Mouse (Mus musculus) liver, embryonic 14.5 days (tissue): ENCODE results near the gene Unc13d. TPM values are rescaled to one million over a fixed set of nuclear protein-coding genes. Genes with fewer than 3 reads are reported as not detected.

Experiments used
- ATAC-seq: fragments of 200-750 bp; cut with Nextera tagmentation; 2 replicates; pipeline ENCODE4 v1.8.0; 2017; ENCODE audit warnings: moderate number of reproducible peaks, mild to moderate bottlenecking, moderate library complexity; ENCODE audit not compliant: insufficient read depth
- DNase-seq, 3 experiments: peaks; one replicate each; pipeline ENCODE4 v3.0.0-alpha.2; 2012 to 2013; ENCODE audit warnings: low read depth in 3 of 3, low spot score in 3 of 3
- H3K27ac ChIP-seq: fragments of 300-500 bp; sonication (generic); 2 replicates; pipeline ENCODE4 v1.5.1; 2014; ENCODE audit warnings: moderate library complexity, mild to moderate bottlenecking, control low read depth, inconsistent platforms
- H3K27me3 ChIP-seq: fragments of 300-500 bp; sonication (generic); 2 replicates; pipeline ENCODE4 v1.6.1; 2014; ENCODE audit warnings: mild to moderate bottlenecking, low read length, moderate library complexity; ENCODE audit not compliant: control insufficient read depth, insufficient read depth
- H3K36me3 ChIP-seq: fragments of 300-500 bp; sonication (generic); replicated peaks from 2 replicates; pipeline ENCODE4 v1.6.1; 2014; ENCODE audit warnings: low read depth; ENCODE audit not compliant: control insufficient read depth, insufficient read depth
- H3K4me1 ChIP-seq, 2 experiments: fragments of 200-500 bp in 1 of 2; fragments of 300-500 bp in 1 of 2; sonication (generic) in 1 of 2; replicated peaks; 2 replicates each; pipeline ENCODE4 v1.6.1; 2012 to 2014; ENCODE audit warnings: antibody characterized with exemption in 1 of 2, inconsistent platforms in 1 of 2, low read length in 1 of 2; ENCODE audit not compliant: control insufficient read depth in 2 of 2, insufficient read depth in 2 of 2
- H3K4me2 ChIP-seq: fragments of 300-500 bp; sonication (generic); 2 replicates; pipeline ENCODE4 v1.6.1; 2014; ENCODE audit warnings: low read depth, mild to moderate bottlenecking, control low read depth, moderate library complexity
- H3K4me3 ChIP-seq, 2 experiments: fragments of 200-500 bp in 1 of 2; fragments of 300-500 bp in 1 of 2; sonication (generic) in 1 of 2; 2 replicates each; pipeline ENCODE4 v1.5.1; 2012 to 2014; ENCODE audit warnings: low read depth in 2 of 2, low read length in 2 of 2, mild to moderate bottlenecking in 2 of 2, control low read depth in 1 of 2, inconsistent platforms in 1 of 2, moderate library complexity in 1 of 2; ENCODE audit not compliant: insufficient read depth in 1 of 2
- H3K9ac ChIP-seq: fragments of 300-500 bp; sonication (generic); replicated peaks from 2 replicates; pipeline ENCODE4 v1.6.1; 2014; ENCODE audit warnings: mild to moderate bottlenecking, control low read depth, moderate library complexity
- H3K9me3 ChIP-seq: fragments of 300-500 bp; sonication (generic); 2 replicates; pipeline ENCODE4 v1.6.1; 2016; ENCODE audit warnings: low read length, mixed read lengths; ENCODE audit not compliant: control insufficient read depth
- CTCF ChIP-seq: IDR thresholded peaks from 2 replicates; pipeline ENCODE4 v1.5.1; 2016; ENCODE audit warnings: antibody characterized with exemption, low read depth, control low read depth
- EP300 ChIP-seq: IDR thresholded peaks from 2 replicates; pipeline ENCODE4 v1.6.1; 2016; ENCODE audit warnings: antibody characterized with exemption, low read depth
- WGBS: fragments of 180-500 bp; shearing (Covaris S2); extraction: QIAGEN DNeasy Blood & Tissue Kit; methylation state at CpG from one replicate; pipeline ENCODE4 v1.1.7; 2014; ENCODE audit not compliant: insufficient replicate concordance; 5-methylcytosine and 5-hydroxymethylcytosine counted together
- polyA plus RNA-seq, 2 experiments: library from polyadenylated mRNA; depleted of rRNA in 1 of 2; stranded (reverse) in 1 of 2; unstranded in 1 of 2; fragments of >200 nt; fragmentation: Nextera tagmentation in 1 of 2; extraction: Ambion mirVana in 1 of 2; gene quantifications; 2 replicates each; pipeline versions ENCODE4 v1.2.1 to v1.2.3; 2012 to 2014

The Unc13d gene
- polyA plus RNA-seq, 2 experiments: 16.8 to 18.7 TPM

DNA sequence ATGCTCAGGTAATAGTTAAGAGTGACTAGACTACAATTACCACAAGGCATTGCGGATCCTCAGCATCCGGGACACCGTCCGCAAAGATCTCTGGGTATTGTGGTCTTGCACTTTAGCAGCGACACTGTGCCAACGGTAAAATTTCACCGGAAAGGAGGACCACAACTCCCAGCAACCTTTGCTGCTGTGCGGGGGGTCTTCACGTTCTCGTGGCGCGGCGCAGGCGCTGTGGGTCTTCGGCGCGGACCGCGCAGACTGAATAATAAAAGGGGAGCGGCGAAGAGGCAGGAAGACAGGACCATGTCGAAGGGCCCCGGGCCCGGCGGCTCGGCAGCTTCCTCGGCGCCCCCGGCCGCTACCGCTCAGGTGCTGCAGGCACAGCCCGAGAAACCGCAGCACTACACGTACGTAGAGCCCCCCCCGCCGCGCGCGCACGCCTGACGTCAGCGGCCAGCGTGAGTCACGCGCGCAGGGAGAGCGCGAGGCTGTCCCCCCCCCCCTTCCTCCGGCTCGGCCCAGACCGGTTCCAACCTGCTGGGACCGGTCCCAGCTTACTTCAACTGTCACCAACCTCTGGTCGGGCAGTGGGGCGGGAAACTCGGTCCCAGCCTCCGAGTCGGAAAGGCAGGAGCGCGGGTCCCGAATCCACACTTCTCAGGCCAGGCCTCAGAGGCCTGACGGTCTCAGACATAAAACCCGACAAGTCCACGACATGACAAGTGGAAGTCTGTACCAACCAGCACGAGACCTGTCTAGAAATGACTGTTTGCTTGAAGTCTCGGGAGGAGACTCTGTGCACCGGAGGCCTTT lies 47.5 kb downstream of the Unc13d start, which contains the start of gene Unk:
Unk (plus strand) TSS at position 235 of the 810 bp plus-strand sequence.
- Histone ChIP-seq H3K9ac (peak within 1 kb of the TSS; percentile 100), H3K36me3 (no peaks in the 10 kb centered on the region; the same call in 1 of the 2 replicates), H3K9me3 (no peaks in the 10 kb centered on the region), H3K27ac (peak within 1 kb of the TSS; percentile 97), H3K4me3 (peak within 1 kb of the TSS; percentile 71 to 85), H3K4me2 (peak within 1 kb of the TSS; percentile 100), H3K4me1 (peaks cover 10 to 30% of the 10 kb centered on the region in 2 experiments), H3K27me3 (no peaks in the 10 kb centered on the region)
- peak; percentile 92 for ATAC-seq
- peak; percentile 95 to 96 (median 96) for DNase-seq
- TF ChIP-seq CTCF (no peak), EP300 (peak; percentile 92)
- WGBS: under 1% methylated on average over 64 of the region's 67 CpGs

DNA sequence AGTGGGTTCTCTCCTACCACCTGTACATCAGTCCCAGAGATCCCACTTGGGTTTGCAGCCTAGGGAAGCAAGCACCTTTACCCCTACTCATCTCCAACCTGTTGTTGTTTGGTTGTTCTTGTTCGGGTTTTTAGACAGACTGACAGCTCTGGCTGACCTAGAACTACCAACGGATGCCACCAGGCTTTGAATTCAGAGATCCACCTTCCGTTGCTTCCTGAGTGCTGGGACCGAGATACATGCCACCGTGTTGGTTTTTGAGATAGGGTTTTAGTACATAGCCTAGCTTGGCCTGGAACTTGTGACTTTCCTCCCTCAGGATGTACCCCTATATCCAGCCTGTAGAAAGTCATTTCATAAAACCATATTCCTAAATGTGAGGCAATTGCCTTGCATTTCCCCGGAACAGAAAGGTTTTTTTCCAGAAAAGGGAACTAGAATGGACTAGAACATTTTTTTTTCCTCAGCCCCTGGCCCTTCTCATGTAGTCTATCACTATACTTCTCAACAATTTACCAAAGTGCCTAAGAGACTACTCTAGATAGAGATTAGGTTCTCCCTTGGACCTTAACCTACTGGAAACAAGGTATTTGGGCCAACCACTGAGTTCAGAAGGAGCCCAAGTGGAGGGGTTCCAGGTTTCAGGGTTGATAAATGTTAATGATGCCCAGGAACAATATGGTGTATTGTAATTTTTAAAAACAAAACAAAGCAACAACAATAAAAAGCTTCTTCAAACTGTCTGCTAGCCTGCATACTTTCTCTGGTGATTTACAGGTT lies 48.5 kb downstream of the Unc13d start:
- Histone ChIP-seq H3K9me3 (no peaks in the 10 kb centered on the region), H3K9ac (peak overlapping the region; percentile 100), H3K4me3 (peak overlapping the region; percentile 71 to 85), H3K27ac (peak overlapping the region; percentile 97), H3K27me3 (no peaks in the 10 kb centered on the region), H3K4me1 (peaks cover 13 to 33% of the 10 kb centered on the region in 2 experiments), H3K4me2 (peak overlapping the region; percentile 100), H3K36me3 (no peaks in the 10 kb centered on the region; the same call in 1 of the 2 replicates)
- WGBS: 52% methylated on average over 6 of the region's 6 CpGs
- no peak for TF ChIP-seq EP300
- no peak for TF ChIP-seq CTCF
- ATAC-seq: no peak
- DNase-seq: no peak

DNA sequence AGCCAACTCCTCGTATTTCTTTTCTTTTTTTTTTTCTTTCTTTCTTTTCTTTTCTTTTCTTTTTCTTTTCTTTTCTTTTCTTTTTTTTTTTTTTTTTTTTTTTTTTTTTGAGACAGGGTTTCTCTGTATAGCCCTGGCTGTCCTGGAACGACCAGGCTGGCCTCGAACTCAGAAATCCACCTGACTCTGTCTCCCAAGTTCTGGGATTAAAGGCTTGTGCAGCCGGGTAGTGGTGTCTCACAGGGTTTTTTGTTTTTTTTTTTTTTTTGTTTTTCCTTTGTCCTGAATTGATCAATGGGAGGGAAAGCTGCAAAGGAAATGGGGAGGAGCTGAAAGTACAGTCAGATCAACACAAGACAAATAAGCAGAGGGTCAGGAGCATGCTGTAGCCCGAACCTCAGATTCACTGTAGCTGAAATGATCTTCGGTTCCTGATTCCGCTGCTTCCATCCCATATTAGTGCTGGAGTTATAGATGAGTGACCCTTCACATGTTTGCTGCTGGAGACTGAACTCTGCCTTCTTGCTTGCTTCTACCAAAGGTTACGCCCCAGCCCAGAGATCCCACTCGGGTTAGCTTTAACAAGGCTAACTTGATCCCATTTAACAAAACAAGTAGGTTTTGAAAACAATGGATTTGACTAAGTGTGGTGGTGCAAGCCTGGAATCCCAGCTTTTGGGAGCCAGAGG lies 49.4 kb downstream of the Unc13d start:
- 71% methylated on average over 9 of the region's 9 CpGs for WGBS
- DNase-seq: no peak
- peaks cover 3% of the 10 kb centered on the region for H3K36me3 ChIP-seq
- H3K4me3 ChIP-seq: no peak overlapping the region
- H3K9ac ChIP-seq: 0 out of 2 replicates have a peak overlapping the region, but pooled peaks have one; percentile 18
- 0 out of 2 replicates have a peak overlapping the region, but pooled peaks have one; percentile 11 for H3K4me2 ChIP-seq
- 0 out of 2 replicates have a peak overlapping the region, but pooled peaks have one; percentile 18 for H3K27ac ChIP-seq
- H3K9me3 ChIP-seq: no peaks in the 10 kb centered on the region
- TF ChIP-seq EP300: no peak
- TF ChIP-seq CTCF: no peak
- peaks cover 13 to 33% of the 10 kb centered on the region in 2 experiments for H3K4me1 ChIP-seq
- no peak for ATAC-seq
- H3K27me3 ChIP-seq: no peaks in the 10 kb centered on the region

DNA sequence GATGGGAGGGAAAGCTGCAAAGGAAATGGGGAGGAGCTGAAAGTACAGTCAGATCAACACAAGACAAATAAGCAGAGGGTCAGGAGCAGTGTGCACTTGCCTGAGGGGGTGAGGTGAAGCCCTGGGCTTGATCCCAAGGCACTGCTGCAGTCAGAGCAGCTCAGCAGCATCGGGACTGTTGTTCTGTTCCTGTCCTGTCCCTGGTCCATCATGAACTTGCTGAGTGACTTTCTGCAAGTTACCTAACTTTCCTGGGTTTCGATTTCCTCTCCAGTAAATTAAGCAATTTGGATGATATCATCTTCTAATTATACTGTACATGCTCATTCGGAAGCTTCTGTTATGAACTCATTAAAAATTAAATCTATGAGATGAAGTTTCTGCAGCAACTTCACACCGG lies 50.0 kb downstream of the Unc13d start, which contains the start of gene H3f3b:
H3f3b (minus strand) TSS at position 207 of the 400 bp plus-strand sequence.
- ATAC-seq (no peak), DNase-seq (no peak)
- no peak for TF ChIP-seq EP300
- no peak for TF ChIP-seq CTCF
- Histone ChIP-seq H3K27ac (0 out of 2 replicates have a peak within 1 kb of the TSS, but pooled peaks have one; percentile 18), H3K9ac (peak within 1 kb of the TSS; percentile 18; the same call in 1 of the 2 replicates), H3K4me2 (0 out of 2 replicates have a peak within 1 kb of the TSS, but pooled peaks have one; percentile 11), H3K36me3 (peaks cover 4% of the 10 kb centered on the region), H3K4me1 (peaks cover 13 to 32% of the 10 kb centered on the region in 2 experiments), H3K27me3 (no peaks in the 10 kb centered on the region), H3K4me3 (no peak within 1 kb of the TSS), H3K9me3 (no peaks in the 10 kb centered on the region)
- 71% methylated on average over 4 of the region's 4 CpGs for WGBS
